Mouse (Mus musculus): ENCODE results near the gene Sirt4. TPM values are rescaled to one million over a fixed set of nuclear protein-coding genes. Genes with fewer than 3 reads are reported as not detected.

The Sirt4 gene
- polyA plus RNA-seq, 1 experiment from 2014 or later, result 15.7 TPM

- H3K27ac ChIP-seq (ENCODE audit: low read length), result no peak overlapping the region
- no peak for ATAC-seq
- no peak for TF ChIP-seq EP300 (IDR thresholded peaks at IDR 0.05)
- TF ChIP-seq CTCF (IDR thresholded peaks at IDR 0.05), result peak; percentile 53
- peak overlapping the region; percentile 99 for H3K4me2 ChIP-seq (replicated peaks; ENCODE audit: low read depth, low read length)
- 25% methylated on average over 14 of the region's 14 CpGs for WGBS
- H3K9ac ChIP-seq (replicated peaks; ENCODE audit: low read depth), result no peak overlapping the region
- H3K27me3 ChIP-seq (replicated peaks; ENCODE audit: insufficient read depth, low read length), result 0 out of 2 replicates have a peak, but pooled peaks cover 5% of the 10 kb centered on the region
- H3K36me3 ChIP-seq (ENCODE audit: insufficient read depth, low read length), result no peaks in the 10 kb centered on the region
- no peak overlapping the region for H3K4me3 ChIP-seq (ENCODE audit: low read depth, low read length)
- no peaks in the 10 kb centered on the region for H3K9me3 ChIP-seq (ENCODE audit: low read length)
- H3K4me1 ChIP-seq (ENCODE audit: insufficient read depth, low read depth, low read length), result no peaks in the 10 kb centered on the region; the same call in 1 of the 2 replicates
- DNase-seq (ENCODE audit: low spot score), result peak; percentile 27
Measured at GRCm38 (mm10) chr5:115431061-115431897, 53.2 kb downstream of the Sirt4 start.

- ATAC-seq (peak; percentile 22; the same call in 1 of the 2 replicates), DNase-seq (ENCODE audit: low spot score) (no peak)
- Histone ChIP-seq H3K4me1 (ENCODE audit: insufficient read depth, low read depth, low read length) (no peaks in the 10 kb centered on the region), H3K9ac (replicated peaks; ENCODE audit: low read depth) (peak overlapping the region; percentile 19; the same call in 1 of the 2 replicates), H3K36me3 (ENCODE audit: insufficient read depth, low read length) (no peaks in the 10 kb centered on the region), H3K4me2 (replicated peaks; ENCODE audit: low read depth, low read length) (peak overlapping the region; percentile 99), H3K27me3 (replicated peaks; ENCODE audit: insufficient read depth, low read length) (0 out of 2 replicates have a peak, but pooled peaks cover 5% of the 10 kb centered on the region), H3K4me3 (ENCODE audit: low read depth, low read length) (peak overlapping the region; percentile 61), H3K27ac (ENCODE audit: low read length) (no peak overlapping the region), H3K9me3 (ENCODE audit: low read length) (no peaks in the 10 kb centered on the region)
- TF ChIP-seq CTCF (IDR thresholded peaks at IDR 0.05) (no peak), EP300 (IDR thresholded peaks at IDR 0.05) (no peak)
- WGBS, result 3% methylated on average over 52 of the region's 73 CpGs
Measured at GRCm38 (mm10) chr5:115430187-115430960, 54.2 kb downstream of the Sirt4 start.

GRCm38 (mm10) chr5:115429359-115430186, 55.0 kb downstream of the Sirt4 start, which contains the start of gene Msi1:
TSS of gene Msi1 (plus strand) at chr5:115429599.
- WGBS, result 0% methylated on average over 20 of the region's 117 CpGs
- DNase-seq (ENCODE audit: low spot score) (no peak), ATAC-seq (peak; percentile 54)
- peak within 1 kb of the TSS; percentile 61 for H3K4me3 ChIP-seq (ENCODE audit: low read depth, low read length)
- H3K36me3 ChIP-seq (ENCODE audit: insufficient read depth, low read length), result no peaks in the 10 kb centered on the region
- no peaks in the 10 kb centered on the region for H3K9me3 ChIP-seq (ENCODE audit: low read length)
- no peaks in the 10 kb centered on the region for H3K4me1 ChIP-seq (ENCODE audit: insufficient read depth, low read depth, low read length)
- H3K27ac ChIP-seq (ENCODE audit: low read length), result no peak within 1 kb of the TSS
- H3K4me2 ChIP-seq (replicated peaks; ENCODE audit: low read depth, low read length), result peak within 1 kb of the TSS; percentile 99
- peak within 1 kb of the TSS; percentile 19; the same call in 1 of the 2 replicates for H3K9ac ChIP-seq (replicated peaks; ENCODE audit: low read depth)
- TF ChIP-seq CTCF (IDR thresholded peaks at IDR 0.05) (no peak), EP300 (IDR thresholded peaks at IDR 0.05) (no peak)
- H3K27me3 ChIP-seq (replicated peaks; ENCODE audit: insufficient read depth, low read length), result 0 out of 2 replicates have a peak, but pooled peaks cover 5% of the 10 kb centered on the region

GRCm38 (mm10) chr5:115428831-115429358, 55.6 kb downstream of the Sirt4 start:
- Histone ChIP-seq H3K27me3 (replicated peaks; ENCODE audit: insufficient read depth, low read length) (0 out of 2 replicates have a peak, but pooled peaks cover 5% of the 10 kb centered on the region), H3K36me3 (ENCODE audit: insufficient read depth, low read length) (no peaks in the 10 kb centered on the region), H3K4me1 (ENCODE audit: insufficient read depth, low read depth, low read length) (no peaks in the 10 kb centered on the region), H3K27ac (ENCODE audit: low read length) (no peak overlapping the region), H3K4me2 (replicated peaks; ENCODE audit: low read depth, low read length) (peak overlapping the region; percentile 99), H3K9ac (replicated peaks; ENCODE audit: low read depth) (no peak overlapping the region), H3K9me3 (ENCODE audit: low read length) (no peaks in the 10 kb centered on the region), H3K4me3 (ENCODE audit: low read depth, low read length) (peak overlapping the region; percentile 61)
- ATAC-seq (no peak), DNase-seq (ENCODE audit: low spot score) (no peak)
- TF ChIP-seq CTCF (IDR thresholded peaks at IDR 0.05), result no peak
- no peak for TF ChIP-seq EP300 (IDR thresholded peaks at IDR 0.05)
- WGBS, result 2% methylated on average over 20 of the region's 20 CpGs

Other genes starting within 250 kb of the Sirt4 start
- 77.6 and 78.8 TPM in 2 replicates for gene Pop5, start 248.9 kb downstream of the Sirt4 start, polyA plus RNA-seq (2015; fragmentation: Nextera tagmentation; extraction: Ambion mirVana)
- gene Rnf10, start 211.8 kb downstream of the Sirt4 start, polyA plus RNA-seq (2015; fragmentation: Nextera tagmentation; extraction: Ambion mirVana), result 98.5 and 104 TPM in 2 replicates
- gene Coq5, start 205.1 kb downstream of the Sirt4 start, polyA plus RNA-seq (2015; fragmentation: Nextera tagmentation; extraction: Ambion mirVana), result 18.9 and 19.4 TPM in 2 replicates
- 1,317 and 1,524 TPM in 2 replicates for gene Dynll1, start 183.7 kb downstream of the Sirt4 start, polyA plus RNA-seq (2015; fragmentation: Nextera tagmentation; extraction: Ambion mirVana)
- gene Srsf9, start 157.5 kb downstream of the Sirt4 start, polyA plus RNA-seq (2015; fragmentation: Nextera tagmentation; extraction: Ambion mirVana), result 140 and 152 TPM in 2 replicates
- gene Gatc, start 143.5 kb downstream of the Sirt4 start, polyA plus RNA-seq (2015; fragmentation: Nextera tagmentation; extraction: Ambion mirVana), result 10.1 and 10.4 TPM in 2 replicates
- gene Triap1, start 143.5 kb downstream of the Sirt4 start, polyA plus RNA-seq (2015; fragmentation: Nextera tagmentation; extraction: Ambion mirVana), result 51.1 and 54.9 TPM in 2 replicates
- gene Cox6a1, start 135.7 kb downstream of the Sirt4 start, polyA plus RNA-seq (2015; fragmentation: Nextera tagmentation; extraction: Ambion mirVana), result 819 and 1,023 TPM in 2 replicates
- gene Msi1, start 55.1 kb downstream of the Sirt4 start, polyA plus RNA-seq (2015; fragmentation: Nextera tagmentation; extraction: Ambion mirVana), result 1.2 TPM in 2 replicates
- 70.5 and 71.7 TPM in 2 replicates for gene Pla2g1b, start 18.5 kb downstream of the Sirt4 start, polyA plus RNA-seq (2015; fragmentation: Nextera tagmentation; extraction: Ambion mirVana)
- gene Pxn, start 22.0 kb upstream of the Sirt4 start, polyA plus RNA-seq (2015; fragmentation: Nextera tagmentation; extraction: Ambion mirVana), result 56.4 and 59.3 TPM in 2 replicates
- 937 and 987 TPM in 2 replicates for gene Rplp0, start 74.7 kb upstream of the Sirt4 start, polyA plus RNA-seq (2015; fragmentation: Nextera tagmentation; extraction: Ambion mirVana)
- gene Gcn1l1, start 80.5 kb upstream of the Sirt4 start, polyA plus RNA-seq (2015; fragmentation: Nextera tagmentation; extraction: Ambion mirVana), result 13.1 and 14.5 TPM in 2 replicates
- gene Rab35, start 147.2 kb upstream of the Sirt4 start, polyA plus RNA-seq (2015; fragmentation: Nextera tagmentation; extraction: Ambion mirVana), result 19.5 and 20.1 TPM in 2 replicates
- 12.4 and 14.1 TPM in 2 replicates for gene Bicdl1, start 246.9 kb upstream of the Sirt4 start, polyA plus RNA-seq (2015; fragmentation: Nextera tagmentation; extraction: Ambion mirVana)